8 mouse cellular contexts compared by ENCODE assay signal in genomic region chr6:37806529-37807191, GRCm38 (mm10).
A peak's percentile ranks its signal among the peaks of the same experiment; 100 is the strongest.
DNase-seq lines count a peak whose midpoint lies in the region; ATAC-seq and TF ChIP-seq lines count a peak whose summit lies in the region.
"Not testable (repeated sequence)": the region's sequence is repeated elsewhere in the genome, so short reads cannot be mapped to it uniquely, and the experiment has no call there.

No protein-coding gene starts in this region.

- not testable (repeated sequence) for H3K36me3 ChIP-seq in forebrain, embryonic 13.5 days (ENCODE audit: poor library complexity, severe bottlenecking); heart, embryonic 14.5 days (ENCODE audit: control insufficient read depth, insufficient read depth, low read length); hindbrain, postnatal 0 days (ENCODE audit: insufficient read depth, low read length); kidney, postnatal 0 days (ENCODE audit: insufficient read depth, low read length); lung, embryonic 14.5 days (ENCODE audit: insufficient read depth); midbrain, embryonic 13.5 days; neural tube, embryonic 14.5 days (ENCODE audit: control insufficient read depth, insufficient read depth, low read length)

- H3K9me3 ChIP-seq in forebrain, embryonic 13.5 days (replicated peaks); heart, embryonic 14.5 days (ENCODE audit: control insufficient read depth, low read length); hindbrain, postnatal 0 days (ENCODE audit: low read length); kidney, postnatal 0 days (replicated peaks; ENCODE audit: low read length); lung, embryonic 14.5 days (ENCODE audit: low read depth, low read length); midbrain, embryonic 13.5 days; neural tube, embryonic 14.5 days (ENCODE audit: control insufficient read depth, low read length): not testable (repeated sequence)

- not testable (repeated sequence) for H3K27ac ChIP-seq in forebrain, embryonic 13.5 days; heart, embryonic 14.5 days (replicated peaks in 1 of 2; ENCODE audit: control insufficient read depth in 1 of 2, insufficient read depth in 1 of 2, low read depth in 2 of 2, low read length in 2 of 2); hindbrain, postnatal 0 days; kidney, postnatal 0 days; lung, embryonic 14.5 days (ENCODE audit: low read depth); midbrain, embryonic 13.5 days; neural tube, embryonic 14.5 days (ENCODE audit: low read depth, low read length)

- 0 out of 2 replicates have a peak, but pooled peaks have one; percentile 56 for ATAC-seq in common myeloid progenitor, adult 5-6 weeks (replicated peaks; ENCODE audit: low read depth, poor library complexity, severe bottlenecking)
- ATAC-seq in forebrain, embryonic 13.5 days, result peak; percentile 71; the same call in 1 of the 2 replicates
- peak; percentile 50; the same call in 1 of the 2 replicates for ATAC-seq in heart, embryonic 14.5 days (ENCODE audit: insufficient number of reproducible peaks, insufficient read depth, low FRiP score, low read depth)
- peak; percentile 61 for ATAC-seq in hindbrain, postnatal 0 days
- ATAC-seq in kidney, postnatal 0 days (replicated peaks; ENCODE audit: low FRiP score, low read depth), result peak; percentile 80; the same call in 1 of the 2 replicates
- ATAC-seq in lung, embryonic 14.5 days (ENCODE audit: insufficient read depth), result peak; percentile 74
- ATAC-seq in midbrain, embryonic 13.5 days, result peak; percentile 74
- ATAC-seq in neural tube, embryonic 14.5 days (ENCODE audit: low read depth), result peak; percentile 76; the same call in 1 of the 2 replicates

- 89% methylated on average over 1 of the region's 10 CpGs for WGBS in forebrain, embryonic 13.5 days
- WGBS in heart, embryonic 14.5 days, result 50% methylated on average over 1 of the region's 10 CpGs
- WGBS in hindbrain, postnatal 0 days, result 75% methylated on average over 1 of the region's 10 CpGs
- WGBS in kidney, postnatal 0 days, result 79% methylated on average over 1 of the region's 10 CpGs
- 79% methylated on average over 1 of the region's 10 CpGs for WGBS in lung, embryonic 14.5 days
- WGBS in midbrain, embryonic 13.5 days, result 73% methylated on average over 1 of the region's 10 CpGs
- WGBS in neural tube, embryonic 14.5 days, result 75% methylated on average over 1 of the region's 10 CpGs

- H3K4me2 ChIP-seq in forebrain, embryonic 13.5 days; heart, embryonic 14.5 days (ENCODE audit: low read length); hindbrain, postnatal 0 days (ENCODE audit: low read depth, low read length); kidney, postnatal 0 days (ENCODE audit: low read length); lung, embryonic 14.5 days; midbrain, embryonic 13.5 days (replicated peaks); neural tube, embryonic 14.5 days (ENCODE audit: low read depth, low read length): not testable (repeated sequence)

- not testable (repeated sequence) for TF ChIP-seq CTCF in hindbrain, postnatal 0 days (IDR thresholded peaks at IDR 0.05; ENCODE audit: low read depth); kidney, postnatal 0 days (IDR thresholded peaks at IDR 0.05; ENCODE audit: low read depth); lung, embryonic 14.5 days (IDR thresholded peaks at IDR 0.05; ENCODE audit: low read depth)

- not testable (repeated sequence) for H3K27me3 ChIP-seq in forebrain, embryonic 13.5 days; heart, embryonic 14.5 days (ENCODE audit: control insufficient read depth, insufficient read depth, low read length); hindbrain, postnatal 0 days (ENCODE audit: insufficient read depth, low read length); kidney, postnatal 0 days (ENCODE audit: insufficient read depth, low read length); lung, embryonic 14.5 days (ENCODE audit: insufficient read depth, low read length); midbrain, embryonic 13.5 days; neural tube, embryonic 14.5 days (ENCODE audit: control insufficient read depth, insufficient read depth, low read length)

- H3K9ac ChIP-seq in forebrain, embryonic 13.5 days; heart, embryonic 14.5 days (ENCODE audit: low read length); hindbrain, postnatal 0 days (replicated peaks; ENCODE audit: low read length); kidney, postnatal 0 days (ENCODE audit: low read depth, low read length); lung, embryonic 14.5 days; midbrain, embryonic 13.5 days (replicated peaks); neural tube, embryonic 14.5 days (replicated peaks; ENCODE audit: low read depth, low read length): not testable (repeated sequence)

- DNase-seq in hindbrain, postnatal 0 days (ENCODE audit: low spot score); kidney, postnatal 0 days (ENCODE audit: low spot score); lung, embryonic 14.5 days: not testable (repeated sequence)

- H3K4me3 ChIP-seq in forebrain, embryonic 13.5 days; heart, embryonic 14.5 days (ENCODE audit: control insufficient read depth in 1 of 2, insufficient read depth in 1 of 2, low read depth in 1 of 2, low read length in 2 of 2); hindbrain, postnatal 0 days (ENCODE audit: low read length); kidney, postnatal 0 days (replicated peaks; ENCODE audit: low read depth, low read length); lung, embryonic 14.5 days (ENCODE audit: low read depth, low read length); midbrain, embryonic 13.5 days (replicated peaks); neural tube, embryonic 14.5 days (ENCODE audit: low read depth, low read length): not testable (repeated sequence)

- H3K4me1 ChIP-seq in forebrain, embryonic 13.5 days; heart, embryonic 14.5 days (ENCODE audit: control insufficient read depth in 2 of 2, insufficient read depth in 2 of 2, low read length in 2 of 2); hindbrain, postnatal 0 days (ENCODE audit: insufficient read depth, low read length); kidney, postnatal 0 days (replicated peaks; ENCODE audit: insufficient read depth, low read length); lung, embryonic 14.5 days (ENCODE audit: insufficient read depth); midbrain, embryonic 13.5 days (replicated peaks); neural tube, embryonic 14.5 days (ENCODE audit: control insufficient read depth, insufficient read depth, low read length): not testable (repeated sequence)
